Mouse (Mus musculus) limb, embryonic 15.5 days (tissue): Measurements from ENCODE around the gene Dennd6a. TPM values are rescaled to one million over a fixed set of nuclear protein-coding genes. Genes with fewer than 3 reads are reported as not detected.
A peak's percentile ranks its signal among the peaks of the same experiment; 100 is the strongest.

ENCODE experiments used
- ATAC-seq: fragments of 200-750 bp; cut with Nextera tagmentation; 2 replicates; pipeline ENCODE4 v1.8.0; 2017; ENCODE audit warnings: low read depth, moderate TSS enrichment; ENCODE audit not compliant: insufficient number of reproducible peaks, low FRiP score, low TSS enrichment
- H3K27ac ChIP-seq: fragments of 300-500 bp; sonication (generic); 2 replicates; pipeline ENCODE4 v1.5.1; 2015; ENCODE audit warnings: moderate library complexity, mild to moderate bottlenecking, inconsistent platforms
- H3K27me3 ChIP-seq: fragments of 300-500 bp; sonication (generic); 2 replicates; pipeline ENCODE4 v1.6.1; 2015; ENCODE audit warnings: inconsistent platforms
- H3K36me3 ChIP-seq: fragments of 300-500 bp; sonication (generic); 2 replicates; pipeline ENCODE4 v1.6.1; 2015; ENCODE audit warnings: inconsistent platforms
- H3K4me1 ChIP-seq: fragments of 300-500 bp; sonication (generic); 2 replicates; pipeline ENCODE4 v1.6.1; 2015; ENCODE audit warnings: inconsistent platforms
- H3K4me2 ChIP-seq: fragments of 300-500 bp; sonication (generic); 2 replicates; pipeline ENCODE4 v1.6.1; 2015; ENCODE audit warnings: mild to moderate bottlenecking, inconsistent platforms
- H3K4me3 ChIP-seq: fragments of 300-500 bp; sonication (generic); 2 replicates; pipeline ENCODE4 v1.5.1; 2015; ENCODE audit warnings: mild to moderate bottlenecking, inconsistent platforms
- H3K9ac ChIP-seq: fragments of 300-500 bp; sonication (generic); 2 replicates; pipeline ENCODE4 v1.6.1; 2015; ENCODE audit warnings: inconsistent platforms
- H3K9me3 ChIP-seq: fragments of 300-500 bp; sonication (generic); 2 replicates; pipeline ENCODE4 v1.6.1; 2016; ENCODE audit warnings: inconsistent platforms
- WGBS: fragments of 180-500 bp; shearing (Covaris S2); methylation state at CpG from one replicate; pipeline ENCODE4 v1.1.7; 2015; 5-methylcytosine and 5-hydroxymethylcytosine counted together
- polyA plus RNA-seq: library from polyadenylated mRNA; unstranded; fragments of >200 nt; fragmentation: Nextera tagmentation; extraction: Ambion mirVana; gene quantifications from 2 replicates; pipeline ENCODE4 v1.2.1, GENCODE M21; 2015

The Dennd6a gene
- polyA plus RNA-seq, 1 experiment from 2014 or later = 24.3 TPM

DNA sequence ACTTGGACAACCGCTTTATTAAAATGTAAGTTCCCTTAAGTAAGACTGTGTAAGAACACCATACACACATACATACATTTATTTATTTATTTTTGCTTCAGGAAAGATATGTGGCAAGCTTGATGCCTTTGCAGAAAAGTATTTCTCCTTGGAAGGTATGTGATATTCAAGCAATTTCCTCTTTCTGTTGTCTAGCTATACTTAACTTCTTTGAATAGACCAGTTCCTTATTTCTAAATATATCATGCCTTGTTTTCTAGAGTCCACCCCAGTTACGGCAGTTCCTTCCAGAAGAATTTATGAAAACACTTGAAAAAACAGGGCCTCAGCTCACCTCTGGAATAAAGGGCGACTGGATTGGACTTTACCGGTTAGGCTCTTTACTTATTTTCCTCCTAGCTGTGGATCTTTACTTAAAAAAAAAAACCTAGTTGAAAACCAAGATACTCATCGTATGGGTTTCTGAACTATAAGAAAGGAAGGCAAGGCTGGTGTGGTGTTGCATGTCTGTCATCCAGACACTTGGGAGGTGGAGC is 53.0 kb downstream of the Dennd6a start:
- no peak overlapping the region for H3K4me3 ChIP-seq
- H3K9ac ChIP-seq = no peak overlapping the region
- H3K9me3 ChIP-seq = no peaks in the 10 kb centered on the region
- no peak overlapping the region for H3K27ac ChIP-seq
- H3K27me3 ChIP-seq = no peaks in the 10 kb centered on the region
- WGBS = 89% methylated on average over 5 of the region's 5 CpGs
- no peaks in the 10 kb centered on the region for H3K4me1 ChIP-seq
- H3K36me3 ChIP-seq = peaks cover 83% of the 10 kb centered on the region
- no peak for ATAC-seq
- no peak overlapping the region for H3K4me2 ChIP-seq

DNA sequence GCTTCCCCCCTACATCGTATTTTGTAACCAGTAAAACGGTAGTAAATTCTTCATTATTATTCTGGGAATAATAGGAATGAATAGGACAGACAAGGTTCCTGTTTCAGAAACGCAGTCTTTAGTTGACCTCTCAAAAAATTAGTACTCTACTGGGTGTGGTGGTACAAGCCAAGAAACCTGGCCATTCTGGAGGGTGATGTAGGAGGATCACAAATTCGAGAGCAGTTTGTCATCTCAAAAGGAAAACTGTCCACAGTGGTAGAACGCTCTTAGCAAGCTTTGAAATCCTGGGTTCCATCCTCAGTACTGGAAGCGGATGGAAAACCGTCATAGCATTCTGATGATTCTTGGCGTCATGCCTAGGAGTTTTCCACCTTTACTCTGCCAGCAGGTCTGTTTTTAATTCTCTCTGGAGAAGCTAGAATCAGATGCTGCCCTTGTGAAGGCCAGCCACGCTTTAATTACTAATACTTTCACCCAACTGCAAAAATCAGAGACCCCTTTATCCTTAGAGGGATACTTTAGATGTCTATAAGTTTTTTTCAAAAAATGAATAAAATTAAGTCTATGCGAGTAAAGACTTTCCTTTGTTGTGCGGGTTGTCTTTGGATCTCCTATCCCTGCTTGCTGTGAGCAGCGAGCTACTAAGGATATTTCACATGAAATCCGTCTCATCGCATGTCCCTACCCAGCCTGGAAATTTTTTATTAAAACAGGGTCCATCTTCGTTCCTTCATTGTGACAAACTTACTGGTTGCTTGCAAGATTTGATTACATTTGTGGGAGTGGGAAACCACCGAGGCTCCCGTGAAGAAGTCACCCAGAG is 63.6 kb downstream of the Dennd6a start:
- H3K9ac ChIP-seq = 0 out of 2 replicates have a peak overlapping the region, but pooled peaks have one; percentile 39
- peak overlapping the region; percentile 50 for H3K4me2 ChIP-seq
- H3K4me1 ChIP-seq = peaks cover 10% of the 10 kb centered on the region; the same call in 1 of the 2 replicates
- no peaks in the 10 kb centered on the region for H3K9me3 ChIP-seq
- H3K27ac ChIP-seq = peak overlapping the region; percentile 98
- H3K36me3 ChIP-seq = peaks cover 7% of the 10 kb centered on the region; the same call in 1 of the 2 replicates
- peak; percentile 5 for ATAC-seq
- WGBS = 13% methylated on average over 17 of the region's 17 CpGs
- no peaks in the 10 kb centered on the region for H3K27me3 ChIP-seq
- peak overlapping the region; percentile 77 for H3K4me3 ChIP-seq

DNA sequence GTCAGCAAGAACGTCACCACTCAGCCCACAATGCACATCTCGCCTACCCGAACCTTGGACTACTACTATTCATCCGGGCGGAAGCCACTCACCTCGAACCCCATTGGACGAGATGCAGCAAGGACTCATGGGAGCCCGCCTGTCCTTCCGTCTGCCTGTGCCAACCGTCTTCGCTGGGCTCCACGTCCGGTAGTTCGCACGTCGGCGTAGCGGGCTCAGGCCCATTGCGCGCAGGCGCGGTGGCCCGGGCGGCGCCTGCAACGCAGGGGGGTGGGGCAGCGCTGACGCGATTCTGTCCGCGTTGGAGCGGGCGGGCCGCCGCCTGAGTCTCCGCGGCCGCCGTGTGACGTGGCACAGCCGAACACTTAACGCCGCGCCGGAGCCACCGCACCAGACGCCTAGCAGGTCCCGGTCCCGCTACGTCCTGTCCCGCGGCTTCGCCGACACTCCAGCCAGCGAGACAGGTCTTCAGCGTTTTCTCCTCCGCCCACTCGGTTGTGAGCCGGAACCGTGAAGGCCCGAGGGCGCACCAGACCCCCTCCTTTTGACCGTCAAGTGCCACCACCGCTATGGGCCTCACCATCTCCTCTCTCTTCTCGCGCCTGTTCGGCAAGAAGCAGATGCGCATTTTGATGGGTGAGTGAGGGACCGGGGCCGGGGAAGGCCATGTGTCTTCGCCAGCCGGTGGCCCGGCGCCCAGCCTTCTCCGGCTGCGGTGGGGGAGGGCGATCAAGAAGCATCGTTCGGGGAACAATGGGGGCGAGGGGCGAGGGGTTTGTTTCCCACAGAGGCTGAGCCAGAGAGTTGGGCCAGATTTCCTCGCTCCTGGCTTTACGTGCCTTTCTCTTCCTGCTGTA is 64.4 kb downstream of the Dennd6a start, which contains the start of gene Arf4:
Arf4 (plus strand) TSS at position 224 of the 857 bp plus-strand sequence.
- Histone ChIP-seq H3K9me3 (no peaks in the 10 kb centered on the region), H3K27ac (peak within 1 kb of the TSS; percentile 98), H3K9ac (peak within 1 kb of the TSS; percentile 86), H3K4me1 (peaks cover 10% of the 10 kb centered on the region; the same call in 1 of the 2 replicates), H3K36me3 (no peaks in the 10 kb centered on the region), H3K4me3 (peak within 1 kb of the TSS; percentile 77), H3K27me3 (no peaks in the 10 kb centered on the region), H3K4me2 (peak within 1 kb of the TSS; percentile 61)
- peak; percentile 99 for ATAC-seq
- under 1% methylated on average over 82 of the region's 83 CpGs for WGBS

DNA sequence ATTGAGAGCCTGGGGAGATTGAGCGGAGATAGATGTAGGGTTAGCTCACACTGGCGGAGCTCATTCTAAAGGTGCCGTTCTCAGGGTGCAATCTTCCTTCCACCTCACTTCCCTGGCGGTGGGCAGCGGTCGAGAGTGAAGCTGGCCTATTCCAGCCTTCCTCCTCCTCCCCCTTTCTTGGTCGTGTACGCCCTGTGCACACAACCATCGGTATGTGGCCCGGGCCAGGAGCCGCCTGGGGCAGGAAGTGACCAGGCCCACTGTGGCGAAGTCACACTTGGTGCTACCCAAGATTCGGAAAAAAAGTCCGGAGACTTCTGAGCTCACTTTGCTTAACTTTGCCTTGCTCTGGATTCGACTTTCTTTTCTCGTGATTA is 65.0 kb downstream of the Dennd6a start:
- H3K27ac ChIP-seq = peak overlapping the region; percentile 98
- 0% methylated on average over 16 of the region's 16 CpGs for WGBS
- H3K4me2 ChIP-seq = peak overlapping the region; percentile 61
- no peak for ATAC-seq
- H3K9ac ChIP-seq = peak overlapping the region; percentile 86
- peaks cover 10% of the 10 kb centered on the region; the same call in 1 of the 2 replicates for H3K4me1 ChIP-seq
- no peaks in the 10 kb centered on the region for H3K27me3 ChIP-seq
- no peaks in the 10 kb centered on the region for H3K9me3 ChIP-seq
- peak overlapping the region; percentile 77 for H3K4me3 ChIP-seq
- H3K36me3 ChIP-seq = no peaks in the 10 kb centered on the region

DNA sequence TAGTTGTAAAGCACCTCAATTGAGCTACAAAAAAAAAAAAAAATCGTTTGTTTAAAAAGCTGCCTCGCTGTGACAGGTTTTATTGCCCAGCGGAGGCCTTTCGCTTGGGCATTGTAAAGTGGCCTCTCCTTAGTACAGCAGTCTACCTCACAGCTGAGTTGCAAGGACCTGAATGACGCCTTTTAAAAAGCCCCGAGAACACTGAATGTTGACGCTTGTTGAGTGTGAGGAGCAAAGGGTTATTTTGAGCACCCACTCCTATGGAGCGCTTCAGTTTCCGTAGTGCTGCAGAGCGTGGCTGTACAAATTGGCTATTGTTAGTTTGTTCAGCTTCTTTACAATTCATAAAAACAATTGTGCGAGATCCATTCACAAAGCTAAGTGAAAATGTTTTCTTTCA is 65.6 kb downstream of the Dennd6a start:
- H3K36me3 ChIP-seq = no peaks in the 10 kb centered on the region
- H3K27me3 ChIP-seq = no peaks in the 10 kb centered on the region
- peak overlapping the region; percentile 77 for H3K4me3 ChIP-seq
- peak overlapping the region; percentile 98; the same call in 1 of the 2 replicates for H3K27ac ChIP-seq
- peaks cover 10% of the 10 kb centered on the region; the same call in 1 of the 2 replicates for H3K4me1 ChIP-seq
- H3K9me3 ChIP-seq = no peaks in the 10 kb centered on the region
- H3K4me2 ChIP-seq = peak overlapping the region; percentile 61
- WGBS = 4% methylated on average over 11 of the region's 11 CpGs
- H3K9ac ChIP-seq = peak overlapping the region; percentile 86
- no peak for ATAC-seq

DNA sequence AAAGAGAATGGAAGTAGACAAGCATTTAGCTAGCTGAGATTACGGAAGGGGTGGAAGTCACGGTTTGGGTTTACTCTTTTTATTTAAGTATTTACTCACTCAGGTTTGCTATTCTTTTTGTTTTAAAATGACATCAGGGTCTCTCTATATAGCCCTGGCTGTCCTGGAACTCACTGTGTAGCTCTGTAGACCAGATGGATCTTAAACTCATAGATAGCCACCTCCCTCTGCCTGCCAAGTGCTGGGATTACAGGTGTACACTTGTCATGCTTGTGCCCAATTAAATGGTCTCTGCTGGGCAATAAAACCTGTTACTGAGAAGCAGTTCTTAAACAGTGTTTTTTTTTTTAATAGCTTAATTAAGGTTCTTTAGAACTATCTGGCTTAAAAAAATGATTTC is 66.3 kb downstream of the Dennd6a start:
- ATAC-seq = no peak
- H3K27ac ChIP-seq = no peak overlapping the region
- H3K4me1 ChIP-seq = peaks cover 10% of the 10 kb centered on the region; the same call in 1 of the 2 replicates
- H3K9me3 ChIP-seq = no peaks in the 10 kb centered on the region
- peak overlapping the region; percentile 77 for H3K4me3 ChIP-seq
- H3K36me3 ChIP-seq = no peaks in the 10 kb centered on the region
- 24% methylated on average over 2 of the region's 2 CpGs for WGBS
- H3K27me3 ChIP-seq = no peaks in the 10 kb centered on the region
- 0 out of 2 replicates have a peak overlapping the region, but pooled peaks have one; percentile 86 for H3K9ac ChIP-seq
- H3K4me2 ChIP-seq = peak overlapping the region; percentile 61

DNA sequence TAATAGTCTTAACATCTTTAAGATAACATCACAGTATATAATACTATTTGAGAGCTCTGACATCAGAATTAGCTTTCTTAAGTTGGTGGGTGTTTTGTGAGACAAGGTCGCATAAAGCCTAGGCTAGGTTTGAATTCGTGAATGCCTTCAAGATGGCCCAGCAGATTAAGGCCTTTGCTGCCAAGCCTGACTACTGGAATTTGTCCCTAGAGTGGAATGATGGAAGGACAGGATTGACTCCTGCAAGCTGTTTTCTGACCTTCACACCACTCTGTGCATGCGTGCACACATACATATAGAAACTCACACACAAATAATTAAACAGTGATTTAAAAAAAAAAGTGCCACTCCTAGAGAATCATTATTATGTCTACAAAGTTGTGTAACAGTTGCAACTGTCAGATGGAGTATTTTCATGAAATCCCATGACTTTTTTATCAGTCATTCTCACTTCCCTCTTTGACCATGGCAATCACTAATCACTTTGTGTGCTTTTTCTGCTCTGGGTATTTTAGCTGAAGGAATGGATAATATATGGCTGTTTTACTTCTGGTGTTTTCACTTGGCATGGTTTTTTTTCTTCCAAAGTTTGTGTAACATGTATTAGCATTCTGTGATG is 69.5 kb downstream of the Dennd6a start:
- Histone ChIP-seq H3K27ac (no peak overlapping the region), H3K36me3 (peaks cover 10% of the 10 kb centered on the region), H3K27me3 (no peaks in the 10 kb centered on the region), H3K4me3 (no peak overlapping the region), H3K4me2 (no peak overlapping the region), H3K4me1 (peaks cover 9% of the 10 kb centered on the region), H3K9me3 (no peaks in the 10 kb centered on the region), H3K9ac (no peak overlapping the region)
- WGBS = 70% methylated on average over 3 of the region's 3 CpGs
- no peak for ATAC-seq

DNA sequence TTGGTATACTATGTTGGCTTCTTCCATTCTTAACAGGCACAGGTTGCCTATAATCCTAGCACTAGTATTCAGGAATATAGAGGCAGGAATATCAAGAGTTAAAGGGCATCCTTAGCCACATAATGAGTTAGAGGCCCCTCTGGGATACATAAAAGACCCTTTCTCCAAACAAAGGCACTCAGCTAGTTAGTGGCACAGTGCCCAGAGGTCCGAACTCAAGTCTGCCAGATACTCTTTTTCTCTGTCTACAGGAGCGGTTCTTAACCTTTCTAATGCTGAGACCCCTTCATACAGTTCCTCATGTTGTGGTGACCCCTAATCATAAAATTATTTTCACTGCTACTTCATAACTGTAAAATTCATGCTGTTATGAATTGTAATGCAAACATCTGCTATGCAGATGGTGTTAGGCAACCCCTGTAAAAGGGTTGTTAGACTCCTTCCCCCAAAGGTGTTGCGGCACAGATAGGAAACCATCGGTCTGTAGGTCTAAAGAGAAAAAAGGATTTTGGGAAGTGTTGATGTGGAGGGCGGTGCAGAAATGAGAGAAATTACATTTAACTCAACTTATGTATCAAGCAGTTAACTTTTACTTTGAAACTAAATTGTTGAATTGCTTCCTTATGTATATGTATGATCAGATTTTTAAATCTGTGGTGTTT is 72.5 kb downstream of the Dennd6a start:
- no peak overlapping the region for H3K4me2 ChIP-seq
- 35% methylated on average over 5 of the region's 5 CpGs for WGBS
- ATAC-seq = no peak
- H3K4me1 ChIP-seq = peaks cover 9% of the 10 kb centered on the region; the same call in 1 of the 2 replicates
- peaks cover 17% of the 10 kb centered on the region for H3K36me3 ChIP-seq
- H3K27ac ChIP-seq = no peak overlapping the region
- no peaks in the 10 kb centered on the region for H3K9me3 ChIP-seq
- H3K9ac ChIP-seq = no peak overlapping the region
- H3K27me3 ChIP-seq = no peaks in the 10 kb centered on the region
- 0 out of 2 replicates have a peak overlapping the region, but pooled peaks have one; percentile 4 for H3K4me3 ChIP-seq

DNA sequence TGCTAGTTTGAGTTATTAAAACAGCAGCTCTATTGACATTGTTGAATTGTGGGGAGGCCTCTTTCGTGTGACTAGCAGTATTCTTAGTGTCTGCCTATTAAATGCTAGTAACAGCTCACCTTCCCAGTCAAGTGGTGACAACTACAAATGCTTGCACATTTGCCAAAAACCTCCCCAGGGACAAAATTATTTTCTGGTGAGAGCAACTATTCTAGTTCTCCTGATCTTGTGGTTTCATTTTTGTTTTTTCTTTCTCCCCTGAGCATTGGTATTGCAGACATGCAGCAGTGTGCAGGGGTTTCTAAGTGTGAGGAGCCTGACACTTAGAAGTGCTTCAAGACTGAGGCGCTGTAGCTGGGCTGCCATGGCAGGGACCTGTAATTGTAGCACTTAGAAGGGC is 74.2 kb downstream of the Dennd6a start:
- H3K27me3 ChIP-seq = no peaks in the 10 kb centered on the region
- no peak overlapping the region for H3K27ac ChIP-seq
- peaks cover 28% of the 10 kb centered on the region for H3K36me3 ChIP-seq
- no peak overlapping the region for H3K4me3 ChIP-seq
- 74% methylated on average over 2 of the region's 2 CpGs for WGBS
- H3K9me3 ChIP-seq = no peaks in the 10 kb centered on the region
- no peak for ATAC-seq
- no peak overlapping the region for H3K9ac ChIP-seq
- H3K4me1 ChIP-seq = peaks cover 9% of the 10 kb centered on the region; the same call in 1 of the 2 replicates
- H3K4me2 ChIP-seq = no peak overlapping the region

DNA sequence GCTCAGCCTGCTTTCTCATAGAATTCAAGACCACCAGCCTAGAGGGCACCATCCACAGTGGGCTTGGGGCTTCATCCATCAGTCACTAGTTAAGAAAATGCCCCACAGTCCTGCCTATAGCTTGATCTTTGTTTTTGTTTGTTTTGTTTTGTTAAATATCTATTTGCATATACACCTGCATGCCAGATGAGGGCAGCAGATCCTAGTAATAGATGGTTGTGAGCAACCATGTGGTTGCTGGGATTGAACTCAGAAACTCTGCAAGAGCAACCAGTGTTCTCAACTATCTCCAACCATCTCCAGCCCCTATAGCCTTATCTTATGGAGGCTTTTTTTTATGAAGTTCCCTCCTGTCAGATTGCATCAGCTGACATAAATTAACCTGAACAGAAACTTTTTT is 78.2 kb downstream of the Dennd6a start:
- Histone ChIP-seq H3K4me1 (0 out of 2 replicates have a peak, but pooled peaks cover 3% of the 10 kb centered on the region), H3K4me3 (no peak overlapping the region), H3K9ac (no peak overlapping the region), H3K27ac (no peak overlapping the region), H3K27me3 (no peaks in the 10 kb centered on the region), H3K9me3 (no peaks in the 10 kb centered on the region), H3K36me3 (peaks cover 59% of the 10 kb centered on the region), H3K4me2 (no peak overlapping the region)
- no peak for ATAC-seq

DNA sequence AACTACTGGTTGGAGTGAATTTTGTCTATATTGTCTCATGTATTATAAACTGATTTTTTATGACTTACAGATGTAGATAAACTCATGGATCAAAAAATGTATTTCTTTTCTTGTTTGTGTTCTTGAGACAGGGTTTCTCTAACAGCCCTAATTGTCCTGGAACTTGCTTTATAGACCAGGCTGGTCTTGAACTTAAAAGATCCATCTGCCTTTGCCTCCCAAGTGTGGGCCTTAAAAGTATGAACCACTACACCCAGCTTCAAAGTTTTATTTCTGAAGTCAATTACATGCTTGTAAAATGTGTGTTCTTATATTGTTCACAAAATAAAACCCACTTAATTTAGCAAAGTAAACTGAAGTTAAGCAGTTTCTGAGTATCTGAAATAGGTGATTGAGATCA is 84.5 kb downstream of the Dennd6a start:
- H3K4me2 ChIP-seq = no peak overlapping the region
- no peak overlapping the region for H3K4me3 ChIP-seq
- H3K9me3 ChIP-seq = no peaks in the 10 kb centered on the region
- no peak for ATAC-seq
- H3K36me3 ChIP-seq = peaks cover 46% of the 10 kb centered on the region
- no peaks in the 10 kb centered on the region for H3K4me1 ChIP-seq
- H3K27ac ChIP-seq = no peak overlapping the region
- H3K9ac ChIP-seq = no peak overlapping the region
- no peaks in the 10 kb centered on the region for H3K27me3 ChIP-seq
